In genomic region chr4:107127901-107128669, GRCm38 (mm10) we compare ENCODE assay signal across 12 mouse cellular contexts. TPM values are rescaled to one million over a fixed set of nuclear protein-coding genes. Genes with fewer than 3 reads are reported as not detected.
DNase-seq lines count a peak whose midpoint lies in the region; ATAC-seq lines count a peak whose summit lies in the region.
"Had no signal": no experiment of that assay in that cellular context is flagged by ENCODE, and none has a peak within 500 bp of the region (broad histone marks: within the 10 kb centered on the region; RNA-seq: fewer than 3 reads in every experiment).

No protein-coding gene starts in this region.

- 0 out of 2 replicates have a peak overlapping the region, but pooled peaks have one; percentile 4 for H3K27ac ChIP-seq in embryonic facial prominence, embryonic 15.5 days (replicated peaks)
- no peak overlapping the region for H3K27ac ChIP-seq in liver, embryonic 12.5 days
- H3K27ac ChIP-seq in heart, embryonic 11.5 days (ENCODE audit: low read depth, low read length): no peak overlapping the region

- DNase-seq in thymus, postnatal 4 days: peak; percentile 24
- DNase-seq in thymus, postnatal 36 days: no peak
- peak; percentile 34 for DNase-seq in yolk sac, embryonic 10.5 days (ENCODE audit: low spot score)
- no peak for DNase-seq in adrenal gland, adult (ENCODE audit: inconsistent age in 2 of 2, low spot score in 1 of 2)
- no peak for DNase-seq in thymus, postnatal 0 days (ENCODE audit: low spot score)

- H3K9ac ChIP-seq in embryonic facial prominence, embryonic 15.5 days: no peak overlapping the region
- H3K9ac ChIP-seq in liver, embryonic 12.5 days: no peak overlapping the region
- H3K9ac ChIP-seq in heart, embryonic 11.5 days (ENCODE audit: low read depth, low read length): no peak overlapping the region

- WGBS in embryonic facial prominence, embryonic 15.5 days: 33% methylated on average over 13 of the region's 13 CpGs
- 59% methylated on average over 13 of the region's 13 CpGs for WGBS in liver, embryonic 12.5 days (ENCODE audit: insufficient replicate concordance)
- WGBS in heart, embryonic 11.5 days (ENCODE audit: insufficient replicate concordance): 42% methylated on average over 13 of the region's 13 CpGs

- no peaks in the 10 kb centered on the region for H3K36me3 ChIP-seq in embryonic facial prominence, embryonic 15.5 days
- H3K36me3 ChIP-seq in liver, embryonic 12.5 days: no peaks in the 10 kb centered on the region
- no peaks in the 10 kb centered on the region for H3K36me3 ChIP-seq in heart, embryonic 11.5 days (ENCODE audit: control insufficient read depth, insufficient read depth, low read length)
- H3K36me3 ChIP-seq: G1E had no signal

- peak; percentile 40; the same call in 1 of the 2 replicates for ATAC-seq in embryonic facial prominence, embryonic 15.5 days (ENCODE audit: insufficient number of reproducible peaks, low FRiP score, low TSS enrichment, low read depth)
- ATAC-seq in liver, embryonic 12.5 days: 0 out of 2 replicates have a peak, but pooled peaks have one; percentile 39
- no peak for ATAC-seq in heart, embryonic 11.5 days (replicated peaks; ENCODE audit: insufficient number of reproducible peaks, low FRiP score, low TSS enrichment)
- ATAC-seq: lung, postnatal 0 days had no signal

- no peak overlapping the region for H3K4me3 ChIP-seq in embryonic facial prominence, embryonic 15.5 days (replicated peaks)
- H3K4me3 ChIP-seq in liver, embryonic 12.5 days: no peak overlapping the region
- H3K4me3 ChIP-seq in heart, embryonic 11.5 days (ENCODE audit: low read depth, low read length): no peak overlapping the region

- no peaks in the 10 kb centered on the region for H3K27me3 ChIP-seq in embryonic facial prominence, embryonic 15.5 days
- H3K27me3 ChIP-seq in liver, embryonic 12.5 days (replicated peaks): peaks cover 26% of the 10 kb centered on the region
- peaks cover 10% of the 10 kb centered on the region for H3K27me3 ChIP-seq in heart, embryonic 11.5 days (ENCODE audit: control insufficient read depth, insufficient read depth, low read length)

- H3K4me2 ChIP-seq in embryonic facial prominence, embryonic 15.5 days (replicated peaks): no peak overlapping the region
- no peak overlapping the region for H3K4me2 ChIP-seq in liver, embryonic 12.5 days
- H3K4me2 ChIP-seq in heart, embryonic 11.5 days: no peak overlapping the region

- H3K9me3 ChIP-seq in embryonic facial prominence, embryonic 15.5 days (replicated peaks): no peaks in the 10 kb centered on the region
- no peaks in the 10 kb centered on the region for H3K9me3 ChIP-seq in liver, embryonic 12.5 days (replicated peaks)
- H3K9me3 ChIP-seq in heart, embryonic 11.5 days (replicated peaks; ENCODE audit: control insufficient read depth, low read length): no peaks in the 10 kb centered on the region
- H3K9me3 ChIP-seq: G1E had no signal

- peaks cover 29% of the 10 kb centered on the region for H3K4me1 ChIP-seq in embryonic facial prominence, embryonic 15.5 days
- H3K4me1 ChIP-seq in liver, embryonic 12.5 days: peaks cover 8% of the 10 kb centered on the region; the same call in 1 of the 2 replicates
- H3K4me1 ChIP-seq in heart, embryonic 11.5 days (ENCODE audit: control insufficient read depth, insufficient read depth, low read length): peaks cover 12% of the 10 kb centered on the region

RNA-seq across cellular contexts. Expression of gene Cdcp2, which starts 31.4 kb away (rescaled TPM):
- polyA plus RNA-seq in embryonic facial prominence, embryonic 15.5 days (2015; fragmentation: Nextera tagmentation; extraction: Ambion mirVana): not detected in 2 replicates
- not detected in 2 replicates for polyA plus RNA-seq in liver, embryonic 12.5 days (2016; fragmentation: Nextera tagmentation; extraction: Ambion mirVana)
- not detected in 2 replicates for polyA plus RNA-seq in heart, embryonic 11.5 days (2014; fragmentation: Nextera tagmentation; extraction: Ambion mirVana)
- polyA plus RNA-seq in thymus, postnatal 0 days (2015; fragmentation: Nextera tagmentation; extraction: Ambion mirVana): not detected in 2 replicates
- polyA plus RNA-seq: cortical plate, adult 2 months; G1E; stomach, embryonic 14.5 days had no signal

RNA-seq across cellular contexts. Expression of gene Tmem59, which starts 50.1 kb away (rescaled TPM):
- polyA plus RNA-seq in embryonic facial prominence, embryonic 15.5 days (2015; fragmentation: Nextera tagmentation; extraction: Ambion mirVana): 583 and 621 TPM in 2 replicates
- polyA plus RNA-seq in liver, embryonic 12.5 days (2016; fragmentation: Nextera tagmentation; extraction: Ambion mirVana): 159 and 165 TPM in 2 replicates
- polyA plus RNA-seq in heart, embryonic 11.5 days (2014; fragmentation: Nextera tagmentation; extraction: Ambion mirVana): 302 and 326 TPM in 2 replicates
- 373 and 377 TPM in 2 replicates for polyA plus RNA-seq in thymus, postnatal 0 days (2015; fragmentation: Nextera tagmentation; extraction: Ambion mirVana)

RNA-seq across cellular contexts. Expression of gene Tceanc2, which starts 50.8 kb away (rescaled TPM):
- polyA plus RNA-seq in embryonic facial prominence, embryonic 15.5 days (2015; fragmentation: Nextera tagmentation; extraction: Ambion mirVana): 22.5 and 24.7 TPM in 2 replicates
- 11.8 and 13.8 TPM in 2 replicates for polyA plus RNA-seq in liver, embryonic 12.5 days (2016; fragmentation: Nextera tagmentation; extraction: Ambion mirVana)
- polyA plus RNA-seq in heart, embryonic 11.5 days (2014; fragmentation: Nextera tagmentation; extraction: Ambion mirVana): 19.0 and 19.6 TPM in 2 replicates
- 48.4 and 67.1 TPM in 2 replicates for polyA plus RNA-seq in thymus, postnatal 0 days (2015; fragmentation: Nextera tagmentation; extraction: Ambion mirVana)

Comparison
In these comparisons a context has a peak if more than half of its experiments do, and no peak if none do; other contexts are left out.
1. DNase-seq: peak in thymus, postnatal 4 days (single experiment) and yolk sac, embryonic 10.5 days (single experiment); none in thymus, postnatal 36 days (0 of 2), adrenal gland, adult (0 of 2) and thymus, postnatal 0 days (single experiment).